Mouse (Mus musculus) kidney, adult 18-20 months (tissue): ENCODE measurements around the gene Ubqln2.

Source experiments
- DNase-seq: peaks from one replicate; pipeline ENCODE4 v3.0.0; 2021

The Ubqln2 gene

DNA sequence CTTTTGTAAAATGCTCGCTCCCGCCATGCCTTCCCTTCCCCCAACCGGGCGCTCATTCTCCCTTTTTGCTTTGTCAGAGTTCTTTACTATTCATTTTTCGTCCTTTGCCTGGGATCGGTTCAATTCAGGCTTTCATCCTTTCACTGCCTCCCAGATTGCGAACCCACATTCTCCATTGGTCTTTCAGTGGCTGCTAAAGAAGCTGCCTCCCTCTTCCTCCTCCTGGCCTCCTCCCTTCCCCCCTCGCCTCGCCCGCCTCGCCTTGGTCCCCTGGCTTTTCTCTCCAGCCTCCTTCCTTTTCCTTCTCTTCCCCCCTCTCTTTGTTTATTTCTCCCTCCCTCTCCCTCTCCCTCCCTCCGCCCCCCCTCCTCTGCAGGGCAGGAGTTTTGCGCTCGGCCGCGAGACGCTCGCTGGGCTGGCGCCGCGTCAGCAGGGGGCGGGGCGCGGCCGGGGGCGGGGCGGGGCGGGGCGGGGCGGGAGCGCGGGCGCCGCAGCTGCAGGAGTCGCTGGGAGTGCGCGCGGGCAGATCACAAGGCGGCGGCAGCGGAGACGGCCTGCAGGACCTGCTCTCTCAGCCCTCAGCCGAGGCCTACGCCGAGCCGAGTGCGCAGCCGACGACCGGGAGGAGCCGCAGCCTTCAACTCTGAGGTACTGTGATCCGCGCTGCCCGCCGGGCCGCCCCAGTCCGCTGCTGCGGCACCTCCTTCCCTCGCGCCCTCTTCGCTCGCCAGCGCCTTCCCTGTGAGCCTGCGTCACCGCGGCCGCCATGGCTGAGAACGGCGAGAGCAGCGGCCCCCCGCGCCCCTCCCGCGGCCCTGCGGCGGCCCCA, at the start of gene Ubqln2:
Gene Ubqln2 (plus strand): TSS at position 540 of the 829 bp plus-strand sequence.
- DNase-seq: peak; percentile 80

DNA sequence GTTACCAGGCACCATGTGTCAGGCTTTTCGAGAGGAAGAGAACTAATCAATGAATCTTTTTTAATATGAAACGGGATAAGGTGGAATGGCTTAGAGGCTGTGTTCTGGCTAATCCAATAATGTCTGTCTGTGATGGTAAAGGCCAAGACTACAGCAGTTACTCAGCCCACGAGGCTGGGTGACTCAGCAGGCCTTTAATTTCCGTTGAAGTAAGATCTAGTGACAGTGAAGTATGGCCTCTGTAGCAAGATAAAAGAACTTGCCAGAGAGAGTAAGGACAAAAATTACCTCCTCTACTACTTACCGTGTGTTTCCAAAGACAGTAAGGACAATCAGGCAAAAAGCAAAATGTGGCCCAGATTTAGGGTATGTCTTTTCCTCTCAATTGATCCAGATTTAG, 46.1 kb upstream of the Ubqln2 start:
- DNase-seq: no peak

GRCm38 (mm10) chrX:153476760-153477248, 21.2 kb upstream of the Ubqln2 start:
- DNase-seq: no peak

DNA sequence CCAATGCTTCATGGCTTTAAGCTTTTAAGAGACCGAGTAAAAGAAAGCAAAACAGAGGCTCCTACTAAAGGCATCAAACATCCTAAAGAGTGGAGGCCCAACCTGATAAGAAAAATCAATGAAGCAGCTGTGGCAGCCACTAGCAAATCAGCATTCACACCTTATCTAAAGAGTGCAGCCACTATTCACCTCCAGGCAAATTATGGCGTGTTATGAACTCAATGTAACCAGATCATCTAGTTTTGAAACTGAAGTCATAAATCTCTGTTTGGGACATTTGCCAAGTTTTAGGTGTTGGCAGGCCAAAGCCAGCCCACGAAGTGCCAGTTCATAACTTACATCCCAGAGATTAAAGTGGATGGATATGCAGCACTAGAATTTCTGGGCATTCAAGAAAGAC, 5.7 kb upstream of the Ubqln2 start:
- DNase-seq: no peak

- no peak for DNase-seq
Measured at GRCm38 (mm10) chrX:153498665-153499293, 752 bp downstream of the Ubqln2 start.

DNA sequence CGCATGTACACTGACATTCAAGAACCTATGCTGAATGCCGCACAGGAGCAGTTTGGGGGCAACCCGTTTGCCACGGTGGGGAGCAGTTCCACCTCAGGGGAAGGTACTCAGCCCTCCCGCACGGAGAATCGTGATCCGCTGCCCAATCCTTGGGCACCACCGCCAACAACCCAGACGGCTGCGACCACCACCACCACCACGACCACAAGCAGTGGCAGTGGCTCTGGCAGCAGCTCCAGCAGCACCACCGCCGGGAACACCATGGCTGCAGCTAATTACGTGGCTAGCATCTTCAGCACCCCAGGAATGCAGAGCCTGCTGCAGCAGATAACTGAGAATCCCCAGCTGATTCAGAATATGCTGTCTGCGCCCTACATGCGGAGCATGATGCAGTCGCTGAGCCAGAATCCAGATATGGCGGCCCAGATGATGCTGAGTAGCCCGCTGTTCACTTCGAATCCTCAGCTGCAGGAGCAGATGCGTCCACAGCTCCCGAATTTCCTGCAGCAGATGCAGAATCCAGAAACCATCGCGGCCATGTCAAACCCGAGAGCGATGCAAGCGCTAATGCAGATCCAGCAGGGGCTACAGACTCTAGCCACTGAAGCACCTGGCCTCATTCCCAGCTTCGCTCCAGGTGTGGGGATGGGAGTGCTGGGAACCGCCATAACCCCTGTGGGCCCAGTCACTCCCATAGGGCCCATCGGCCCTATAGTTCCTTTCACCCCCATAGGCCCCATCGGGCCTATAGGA, 1.4 kb downstream of the Ubqln2 start:
- peak; percentile 2 for DNase-seq

GRCm38 (mm10) chrX:153500047-153500345, 2.0 kb downstream of the Ubqln2 start:
- peak; percentile 9 for DNase-seq

DNA sequence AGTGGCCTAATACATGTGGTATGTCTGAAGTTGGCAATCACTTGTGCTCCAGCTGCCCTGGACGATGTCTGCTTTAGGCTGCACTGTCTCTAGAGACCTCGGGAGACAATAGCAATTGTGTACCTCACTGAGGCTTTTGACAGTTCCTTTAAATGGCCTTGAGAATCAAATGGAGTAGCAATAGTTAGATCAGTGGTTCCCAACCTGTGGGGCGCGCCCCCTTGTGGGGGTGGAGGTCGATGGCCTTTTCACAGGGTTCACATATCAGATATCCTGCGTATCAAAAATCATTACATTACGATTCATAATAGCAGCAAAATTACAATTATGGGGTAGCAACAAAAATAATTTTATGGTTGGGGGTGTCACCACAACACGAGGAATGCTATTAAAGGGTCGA, 7.9 kb downstream of the Ubqln2 start:
- peak; percentile 32 for DNase-seq

- DNase-seq: no peak
Measured at GRCm38 (mm10) chrX:153515491-153515890, 17.5 kb downstream of the Ubqln2 start.

DNA sequence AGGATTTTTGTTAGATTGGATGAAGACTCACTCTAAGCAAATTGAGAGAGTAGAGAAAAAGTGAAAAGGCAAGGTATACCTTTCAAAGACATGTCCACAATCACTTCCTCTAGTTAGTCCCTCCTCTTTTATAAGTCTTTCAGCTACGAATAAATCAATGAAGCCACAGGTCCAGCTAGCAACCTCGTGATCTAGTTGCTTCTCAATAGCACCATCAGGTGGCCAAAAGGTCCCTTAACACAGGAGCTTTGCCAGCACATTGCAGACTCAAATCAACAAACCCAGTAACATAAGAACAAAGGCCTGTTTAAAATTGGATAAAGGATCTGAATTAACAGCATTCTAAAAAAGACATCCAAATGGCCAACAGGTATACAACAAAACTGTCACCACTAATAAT, 30.4 kb downstream of the Ubqln2 start:
- DNase-seq: no peak
